Mouse (Mus musculus): ENCODE measurements at regions not wholly inside any gene's neighbourhood (a gene's known extent, or its start where the extent isn't known, plus 50 kb on each side); places are given as distances from the start of the nearest gene placed in this dataset.

- TF ChIP-seq MAX (IDR thresholded peaks at IDR 0.05) (no peak), CTCF (IDR thresholded peaks at IDR 0.05; ENCODE audit: control insufficient read depth, insufficient read depth, insufficient read length) (no peak), CEBPB (IDR thresholded peaks at IDR 0.05; ENCODE audit: low read depth) (no peak), MYOG (IDR thresholded peaks at IDR 0.05; ENCODE audit: control insufficient read depth, extremely low read depth, insufficient read length) (no peak), FOSL1 (IDR thresholded peaks at IDR 0.05; ENCODE audit: insufficient read depth, low read length, poor library complexity, severe bottlenecking) (no peak)
These were observed 95.7 kb downstream of the Tmem30b start for GRCm38 (mm10) chr12:73450541-73450940.

Data from C2C12 (cell line).